Mouse (Mus musculus) forebrain, embryonic 12.5 days (tissue): Measurements from ENCODE around the gene Ttbk2. TPM values are rescaled to one million over a fixed set of nuclear protein-coding genes. Genes with fewer than 3 reads are reported as not detected.
A peak's percentile ranks its signal among the peaks of the same experiment; 100 is the strongest.

ENCODE experiments used
- ATAC-seq: fragments of 200-750 bp; cut with Nextera tagmentation; 2 replicates; pipeline ENCODE4 v1.8.0; 2017; ENCODE audit warnings: moderate TSS enrichment; ENCODE audit not compliant: low FRiP score
- H3K27ac ChIP-seq: fragments of 300-500 bp; sonication (generic); 2 replicates; pipeline ENCODE4 v1.5.1; 2016; ENCODE audit warnings: mild to moderate bottlenecking
- H3K27me3 ChIP-seq: fragments of 300-500 bp; sonication (generic); 2 replicates; pipeline ENCODE4 v1.6.1; 2016; ENCODE audit warnings: mild to moderate bottlenecking
- H3K36me3 ChIP-seq: fragments of 300-500 bp; sonication (generic); replicated peaks from 2 replicates; pipeline ENCODE4 v1.6.1; 2016; ENCODE audit warnings: mild to moderate bottlenecking
- H3K4me1 ChIP-seq: fragments of 300-500 bp; sonication (generic); 2 replicates; pipeline ENCODE4 v1.6.1; 2016
- H3K4me2 ChIP-seq: fragments of 300-500 bp; sonication (generic); 2 replicates; pipeline ENCODE4 v1.6.1; 2016; ENCODE audit warnings: mild to moderate bottlenecking, moderate library complexity
- H3K4me3 ChIP-seq: fragments of 300-500 bp; sonication (generic); replicated peaks from 2 replicates; pipeline ENCODE4 v1.5.1; 2016; ENCODE audit warnings: mild to moderate bottlenecking
- H3K9ac ChIP-seq: fragments of 300-500 bp; sonication (generic); 2 replicates; pipeline ENCODE4 v1.6.1; 2016; ENCODE audit warnings: mild to moderate bottlenecking
- H3K9me3 ChIP-seq: fragments of 300-500 bp; sonication (generic); 2 replicates; pipeline ENCODE4 v1.6.1; 2016
- WGBS: fragments of 180-500 bp; shearing (Covaris S2); methylation state at CpG from one replicate; pipeline ENCODE4 v1.1.7; 2016; 5-methylcytosine and 5-hydroxymethylcytosine counted together
- polyA plus RNA-seq: library from polyadenylated mRNA; unstranded; fragments of >200 nt; fragmentation: Nextera tagmentation; extraction: Ambion mirVana; gene quantifications from 2 replicates; pipeline ENCODE4 v1.2.1, GENCODE M21; 2016

Ttbk2 gene
- polyA plus RNA-seq, 1 experiment from 2014 or later, result 12.3 TPM

- H3K4me2 ChIP-seq, result peak within 1 kb of the TSS; percentile 64
- H3K9ac ChIP-seq, result peak within 1 kb of the TSS; percentile 90
- no peaks in the 10 kb centered on the region for H3K27me3 ChIP-seq
- ATAC-seq, result peak; percentile 69
- no peaks in the 10 kb centered on the region for H3K36me3 ChIP-seq
- WGBS, result under 1% methylated on average over 56 of the region's 71 CpGs
- no peaks in the 10 kb centered on the region for H3K9me3 ChIP-seq
- peak within 1 kb of the TSS; percentile 82 for H3K27ac ChIP-seq
- H3K4me3 ChIP-seq, result peak within 1 kb of the TSS; percentile 97
- H3K4me1 ChIP-seq, result peaks cover 13% of the 10 kb centered on the region
Measured at GRCm38 (mm10) chr2:120849449-120850423, 668 bp downstream of the Ttbk2 start, which contains the start of gene Cdan1. Gene Cdan1, minus strand, starts transcription at chr2:120850128.

GRCm38 (mm10) chr2:120845280-120845679, 5.1 kb downstream of the Ttbk2 start:
- no peaks in the 10 kb centered on the region for H3K27me3 ChIP-seq
- no peak overlapping the region for H3K4me3 ChIP-seq
- H3K36me3 ChIP-seq, result no peaks in the 10 kb centered on the region
- no peak overlapping the region for H3K27ac ChIP-seq
- ATAC-seq, result no peak
- no peak overlapping the region for H3K9ac ChIP-seq
- H3K9me3 ChIP-seq, result no peaks in the 10 kb centered on the region
- H3K4me1 ChIP-seq, result peaks cover 10% of the 10 kb centered on the region; the same call in 1 of the 2 replicates
- 100% methylated on average over 1 of the region's 1 CpGs for WGBS
- H3K4me2 ChIP-seq, result no peak overlapping the region

- Histone ChIP-seq H3K27me3 (no peaks in the 10 kb centered on the region), H3K36me3 (no peaks in the 10 kb centered on the region), H3K27ac (no peak overlapping the region), H3K9me3 (no peaks in the 10 kb centered on the region), H3K4me2 (no peak overlapping the region), H3K4me1 (peaks cover 6% of the 10 kb centered on the region; the same call in 1 of the 2 replicates), H3K4me3 (no peak overlapping the region), H3K9ac (no peak overlapping the region)
- WGBS, result 91% methylated on average over 4 of the region's 4 CpGs
- no peak for ATAC-seq
Measured at GRCm38 (mm10) chr2:120843990-120844389, 6.4 kb downstream of the Ttbk2 start.

- ATAC-seq, result no peak
- Histone ChIP-seq H3K9ac (no peak overlapping the region), H3K4me2 (no peak overlapping the region), H3K27me3 (no peaks in the 10 kb centered on the region), H3K27ac (no peak overlapping the region), H3K4me1 (no peaks in the 10 kb centered on the region), H3K9me3 (peaks cover 6% of the 10 kb centered on the region; the same call in 1 of the 2 replicates), H3K4me3 (no peak overlapping the region), H3K36me3 (peaks cover 4% of the 10 kb centered on the region; the same call in 1 of the 2 replicates)
- WGBS, result 74% methylated on average over 1 of the region's 1 CpGs
Measured at GRCm38 (mm10) chr2:120841211-120841610, 9.2 kb downstream of the Ttbk2 start.

- no peaks in the 10 kb centered on the region for H3K4me1 ChIP-seq
- no peak for ATAC-seq
- H3K9ac ChIP-seq, result no peak overlapping the region
- H3K36me3 ChIP-seq, result peaks cover 9% of the 10 kb centered on the region; the same call in 1 of the 2 replicates
- no peak overlapping the region for H3K4me2 ChIP-seq
- H3K27me3 ChIP-seq, result no peaks in the 10 kb centered on the region
- H3K27ac ChIP-seq, result no peak overlapping the region
- no peak overlapping the region for H3K4me3 ChIP-seq
- H3K9me3 ChIP-seq, result peaks cover 6% of the 10 kb centered on the region; the same call in 1 of the 2 replicates
- WGBS, result 96% methylated on average over 4 of the region's 4 CpGs
Measured at GRCm38 (mm10) chr2:120835167-120835566, 15.2 kb downstream of the Ttbk2 start.

GRCm38 (mm10) chr2:120826936-120827638, 23.3 kb downstream of the Ttbk2 start:
- Histone ChIP-seq H3K27me3 (no peaks in the 10 kb centered on the region), H3K4me2 (no peak overlapping the region), H3K4me1 (no peaks in the 10 kb centered on the region), H3K4me3 (no peak overlapping the region), H3K36me3 (peaks cover 7% of the 10 kb centered on the region), H3K9ac (no peak overlapping the region), H3K27ac (no peak overlapping the region), H3K9me3 (no peaks in the 10 kb centered on the region)
- WGBS, result 30% methylated on average over 1 of the region's 1 CpGs
- ATAC-seq, result no peak

GRCm38 (mm10) chr2:120770265-120770935, 80.0 kb downstream of the Ttbk2 start:
- 97% methylated on average over 2 of the region's 2 CpGs for WGBS
- no peak for ATAC-seq
- no peaks in the 10 kb centered on the region for H3K27me3 ChIP-seq
- no peak overlapping the region for H3K4me2 ChIP-seq
- no peak overlapping the region for H3K27ac ChIP-seq
- H3K9me3 ChIP-seq, result no peaks in the 10 kb centered on the region
- no peaks in the 10 kb centered on the region for H3K4me1 ChIP-seq
- no peak overlapping the region for H3K9ac ChIP-seq
- H3K4me3 ChIP-seq, result no peak overlapping the region
- peaks cover 20% of the 10 kb centered on the region for H3K36me3 ChIP-seq

- H3K9me3 ChIP-seq, result no peaks in the 10 kb centered on the region
- no peak overlapping the region for H3K4me3 ChIP-seq
- no peak overlapping the region for H3K9ac ChIP-seq
- no peak for ATAC-seq
- H3K27me3 ChIP-seq, result no peaks in the 10 kb centered on the region
- no peaks in the 10 kb centered on the region for H3K4me1 ChIP-seq
- H3K4me2 ChIP-seq, result no peak overlapping the region
- H3K27ac ChIP-seq, result no peak overlapping the region
- peaks cover 18% of the 10 kb centered on the region for H3K36me3 ChIP-seq
Measured at GRCm38 (mm10) chr2:120761922-120762321, 88.5 kb downstream of the Ttbk2 start.

GRCm38 (mm10) chr2:120748041-120748440, 102.4 kb downstream of the Ttbk2 start:
- H3K9me3 ChIP-seq, result no peaks in the 10 kb centered on the region
- no peaks in the 10 kb centered on the region for H3K27me3 ChIP-seq
- ATAC-seq, result no peak
- H3K4me1 ChIP-seq, result no peaks in the 10 kb centered on the region
- H3K27ac ChIP-seq, result no peak overlapping the region
- H3K36me3 ChIP-seq, result peaks cover 48% of the 10 kb centered on the region
- H3K4me3 ChIP-seq, result no peak overlapping the region
- WGBS, result 100% methylated on average over 2 of the region's 2 CpGs
- no peak overlapping the region for H3K4me2 ChIP-seq
- no peak overlapping the region for H3K9ac ChIP-seq

- peaks cover 49% of the 10 kb centered on the region for H3K36me3 ChIP-seq
- no peaks in the 10 kb centered on the region for H3K4me1 ChIP-seq
- ATAC-seq, result no peak
- no peak overlapping the region for H3K9ac ChIP-seq
- H3K27me3 ChIP-seq, result no peaks in the 10 kb centered on the region
- H3K4me3 ChIP-seq, result no peak overlapping the region
- no peak overlapping the region for H3K27ac ChIP-seq
- no peaks in the 10 kb centered on the region for H3K9me3 ChIP-seq
- H3K4me2 ChIP-seq, result no peak overlapping the region
- whole genome bisulfite sequencing, result 96% methylated on average over 1 of the region's 1 CpGs
Measured at GRCm38 (mm10) chr2:120745496-120745895, 104.9 kb downstream of the Ttbk2 start.

GRCm38 (mm10) chr2:120731877-120732530, 118.4 kb downstream of the Ttbk2 start:
- ATAC-seq, result no peak
- peak overlapping the region; percentile 95 for H3K27ac ChIP-seq
- H3K9ac ChIP-seq, result peak overlapping the region; percentile 95
- H3K4me3 ChIP-seq, result peak overlapping the region; percentile 96
- H3K27me3 ChIP-seq, result no peaks in the 10 kb centered on the region
- peaks cover 19% of the 10 kb centered on the region for H3K36me3 ChIP-seq
- 31% methylated on average over 7 of the region's 7 CpGs for WGBS
- no peaks in the 10 kb centered on the region for H3K9me3 ChIP-seq
- peak overlapping the region; percentile 93 for H3K4me2 ChIP-seq
- peaks cover 33% of the 10 kb centered on the region for H3K4me1 ChIP-seq
